Mouse (Mus musculus) thymus, adult 18-20 months (tissue): Measurements from ENCODE around the gene Ankrd11.

Experiments
- DNase-seq, 2 experiments: peaks; one replicate each; pipeline ENCODE4 v3.0.0; 2022; ENCODE audit warnings: mixed read lengths in 2 of 2

Gene Ankrd11

DNA sequence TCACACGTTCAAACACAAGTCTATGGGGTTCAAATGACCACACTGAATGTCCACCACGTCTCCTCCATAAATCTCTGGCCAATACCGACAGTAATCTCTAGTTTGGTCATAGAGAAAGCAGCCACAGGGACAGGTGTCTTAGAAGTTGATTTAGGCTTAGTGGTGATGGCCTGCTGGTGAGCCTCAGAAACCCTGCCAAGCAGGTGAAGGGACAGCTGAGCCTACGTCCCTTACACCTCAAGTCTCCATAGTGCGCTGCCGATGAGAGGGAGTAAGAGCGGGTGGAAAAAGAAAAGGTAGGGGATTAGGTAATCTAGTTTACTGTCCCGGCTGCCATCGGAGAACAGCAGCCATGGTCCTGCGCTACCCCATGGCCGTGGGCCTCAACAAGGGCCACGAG lies 205.9 kb downstream of the Ankrd11 start:
- no peak for DNase-seq

DNA sequence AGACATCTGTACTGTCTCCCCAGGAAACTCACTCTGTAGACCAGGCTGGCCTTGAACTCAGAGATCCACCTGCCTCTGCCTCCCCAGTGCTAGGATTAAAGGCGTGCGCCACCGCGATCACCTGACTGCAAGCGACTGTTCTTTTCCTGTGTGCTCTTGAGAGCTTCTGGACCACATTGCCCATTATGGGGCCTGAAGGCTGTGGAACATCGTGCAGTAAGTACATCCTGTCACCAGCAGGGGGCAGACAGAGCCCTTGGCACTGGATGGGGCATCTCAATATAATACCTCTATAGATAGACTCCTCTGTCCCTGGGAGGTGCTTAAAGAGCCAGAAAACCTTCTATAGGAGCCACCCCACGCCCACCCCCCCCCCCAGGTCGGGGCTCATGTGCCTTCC lies 207.1 kb downstream of the Ankrd11 start:
- peak; percentile 42 to 58 for DNase-seq

DNA sequence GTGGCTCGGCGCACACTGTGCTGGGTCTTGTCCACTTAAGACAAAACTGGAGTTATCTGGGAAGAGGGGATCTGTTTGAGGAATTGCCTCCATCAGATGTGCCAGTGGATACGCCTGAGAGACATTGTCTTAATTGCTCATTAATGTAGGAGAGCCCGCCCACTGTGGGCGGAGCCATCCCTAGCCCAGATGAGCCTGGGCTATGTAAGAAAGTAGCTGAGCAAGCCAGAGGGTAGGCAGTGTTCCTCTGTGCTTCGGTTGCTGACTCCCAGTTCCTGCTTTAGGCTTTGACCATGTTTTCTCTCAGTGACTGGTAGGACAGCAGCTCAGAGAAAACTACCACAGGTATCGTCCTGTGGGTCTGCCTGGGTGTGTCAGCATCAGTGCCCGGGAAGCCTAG lies 207.7 kb downstream of the Ankrd11 start:
- no peak for DNase-seq
